Mouse (Mus musculus): ENCODE measurements around the gene C1galt1c1. TPM values are rescaled to one million over a fixed set of nuclear protein-coding genes. Genes with fewer than 3 reads are reported as not detected.

The C1galt1c1 gene
- polyA plus RNA-seq, 1 experiment from 2014 or later, result 31.6 TPM

GRCm38 (mm10) chrX:38581140-38581539, 53.7 kb downstream of the C1galt1c1 start:
- WGBS, result 89% methylated on average over 1 of the region's 1 CpGs
- H3K4me3 ChIP-seq (replicated peaks; ENCODE audit: low read length), result no peak overlapping the region
- H3K9me3 ChIP-seq (ENCODE audit: control insufficient read depth, low read length), result no peaks in the 10 kb centered on the region
- no peaks in the 10 kb centered on the region for H3K27me3 ChIP-seq (ENCODE audit: control insufficient read depth, insufficient read depth, low read length)
- H3K9ac ChIP-seq, result no peak overlapping the region
- no peak overlapping the region for H3K27ac ChIP-seq
- DNase-seq (ENCODE audit: low spot score), result no peak
- H3K36me3 ChIP-seq (replicated peaks; ENCODE audit: control insufficient read depth, insufficient read depth), result no peaks in the 10 kb centered on the region
- ATAC-seq (ENCODE audit: low FRiP score), result no peak
- H3K4me2 ChIP-seq (replicated peaks), result no peak overlapping the region
- no peaks in the 10 kb centered on the region for H3K4me1 ChIP-seq (replicated peaks; ENCODE audit: control insufficient read depth, insufficient read depth, low read length)

Other genes starting within 250 kb of the C1galt1c1 start
- 85.4 and 88.3 TPM in 2 replicates for gene Lamp2, start 178.6 kb downstream of the C1galt1c1 start, polyA plus RNA-seq (2014; fragmentation: Nextera tagmentation; extraction: Ambion mirVana)
- 25.1 and 25.4 TPM in 2 replicates for gene Cul4b, start 58.9 kb downstream of the C1galt1c1 start, polyA plus RNA-seq (2014; fragmentation: Nextera tagmentation; extraction: Ambion mirVana)
- gene Mcts1, start 34.5 kb downstream of the C1galt1c1 start, polyA plus RNA-seq (2014; fragmentation: Nextera tagmentation; extraction: Ambion mirVana), result 181 and 204 TPM in 2 replicates
- gene 6030498E09Rik, start 137.6 kb upstream of the C1galt1c1 start, polyA plus RNA-seq (2014; fragmentation: Nextera tagmentation; extraction: Ambion mirVana), result not detected in 2 replicates